Mouse (Mus musculus): ENCODE measurements at regions not wholly inside any gene's neighbourhood (a gene's known extent, or its start where the extent isn't known, plus 50 kb on each side); places are given as distances from the start of the nearest gene placed in this dataset.
"Not testable (repeated sequence)": the region's sequence is repeated elsewhere in the genome, so short reads cannot be mapped to it uniquely, and the experiment has no call there.

DNA sequence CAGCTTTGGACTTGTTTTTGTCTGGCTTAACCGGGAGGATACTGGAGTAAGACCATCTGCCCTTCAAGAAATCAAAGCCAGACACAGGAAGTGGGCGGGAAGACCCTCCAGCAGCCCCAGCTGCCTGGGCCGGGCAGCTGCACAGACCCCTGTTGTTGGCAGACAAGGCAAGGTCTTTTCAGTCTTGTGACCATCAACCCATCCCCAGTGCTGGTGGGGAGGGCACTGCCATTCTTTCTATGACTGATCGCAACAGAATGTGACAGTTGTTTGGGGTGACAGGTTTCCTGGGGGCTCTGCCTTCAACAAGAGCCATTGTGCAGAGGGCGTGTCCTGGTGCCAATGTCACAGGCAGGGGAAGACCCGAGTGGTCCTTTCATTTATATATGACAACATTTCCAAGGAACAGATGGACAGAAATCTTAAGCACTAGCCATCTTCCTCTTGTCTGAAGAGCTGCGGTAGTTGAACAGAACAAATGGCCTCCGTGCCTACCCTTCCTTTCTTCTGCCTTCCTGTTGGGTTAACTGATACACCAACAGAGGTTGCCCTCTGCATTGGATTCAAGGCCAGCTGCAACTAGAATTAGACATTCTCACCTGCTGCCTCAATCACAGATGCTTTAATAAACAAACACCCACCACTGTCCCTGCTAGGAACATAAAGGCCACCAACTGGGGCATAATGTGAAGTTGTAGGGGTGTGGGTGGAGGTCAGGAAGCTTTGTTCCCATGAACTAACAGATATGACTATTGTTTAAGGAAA, 217.0 kb upstream of the Btg1 start:
- no peak overlapping the region for H3K4me3 ChIP-seq
- no peaks in the 10 kb centered on the region for H3K9me3 ChIP-seq (replicated peaks)
- H3K27me3 ChIP-seq (replicated peaks), result no peaks in the 10 kb centered on the region
- H3K4me2 ChIP-seq, result no peak overlapping the region
- no peak overlapping the region for H3K27ac ChIP-seq (ENCODE audit: poor library complexity, severe bottlenecking)
- H3K4me1 ChIP-seq (replicated peaks), result 0 out of 2 replicates have a peak, but pooled peaks cover 4% of the 10 kb centered on the region
- 67% methylated on average over 8 of the region's 8 CpGs for WGBS
- no peak overlapping the region for H3K9ac ChIP-seq
- ATAC-seq (ENCODE audit: insufficient number of reproducible peaks, low FRiP score), result no peak
- no peaks in the 10 kb centered on the region for H3K36me3 ChIP-seq

DNA sequence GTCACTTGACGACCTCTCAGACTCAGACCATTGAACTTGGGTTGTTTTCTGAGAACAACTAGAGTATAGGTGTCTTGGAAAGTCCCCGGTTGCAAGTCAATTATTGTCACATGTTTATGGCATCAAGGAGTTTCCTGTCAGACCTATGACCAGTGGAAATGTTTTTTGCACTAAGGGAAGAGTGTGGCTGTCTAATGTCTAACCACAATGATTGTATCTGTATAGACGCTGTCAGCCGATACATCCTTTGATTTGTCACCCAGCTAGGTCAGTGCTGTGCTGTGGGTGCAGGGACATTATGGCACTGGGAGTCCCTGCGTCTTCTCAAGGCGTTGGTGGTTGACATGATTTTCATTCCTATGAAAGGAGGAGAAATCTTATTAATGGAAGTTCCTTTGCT, 216.0 kb upstream of the Btg1 start:
- Histone ChIP-seq H3K4me2 (no peak overlapping the region), H3K9me3 (replicated peaks) (no peaks in the 10 kb centered on the region), H3K27ac (ENCODE audit: poor library complexity, severe bottlenecking) (no peak overlapping the region), H3K4me1 (replicated peaks) (0 out of 2 replicates have a peak, but pooled peaks cover 4% of the 10 kb centered on the region), H3K4me3 (no peak overlapping the region), H3K27me3 (replicated peaks) (no peaks in the 10 kb centered on the region), H3K36me3 (no peaks in the 10 kb centered on the region), H3K9ac (no peak overlapping the region)
- ATAC-seq (ENCODE audit: insufficient number of reproducible peaks, low FRiP score), result no peak
- 80% methylated on average over 6 of the region's 6 CpGs for WGBS

DNA sequence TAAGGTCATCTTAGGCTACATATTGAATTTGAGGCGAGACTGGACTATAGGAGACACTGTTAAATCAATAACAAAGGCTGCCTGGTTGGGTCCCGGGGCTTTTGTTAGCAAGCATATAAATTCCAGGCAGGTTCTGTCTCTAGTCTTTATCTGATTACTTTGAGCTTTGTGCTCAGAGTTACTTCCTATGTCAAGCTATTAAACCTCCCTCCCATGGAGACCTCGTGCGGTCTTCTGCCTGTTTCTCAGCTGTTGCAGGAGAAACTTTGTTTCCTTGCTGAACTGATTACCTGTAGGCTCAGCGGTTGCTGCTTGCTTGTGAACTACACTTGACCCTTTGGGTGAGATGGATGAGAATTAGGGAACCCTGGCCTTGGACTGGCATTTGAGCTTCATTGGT, 210.5 kb upstream of the Btg1 start:
- Histone ChIP-seq H3K9me3 (replicated peaks) (no peaks in the 10 kb centered on the region), H3K4me3 (no peak overlapping the region), H3K4me1 (replicated peaks) (no peaks in the 10 kb centered on the region), H3K36me3 (no peaks in the 10 kb centered on the region), H3K4me2 (no peak overlapping the region), H3K27ac (ENCODE audit: poor library complexity, severe bottlenecking) (no peak overlapping the region), H3K9ac (no peak overlapping the region), H3K27me3 (replicated peaks) (no peaks in the 10 kb centered on the region)
- 64% methylated on average over 5 of the region's 5 CpGs for WGBS
- no peak for ATAC-seq (ENCODE audit: insufficient number of reproducible peaks, low FRiP score)

GRCm38 (mm10) chr10:96407846-96408245, 209.0 kb upstream of the Btg1 start:
- no peak overlapping the region for H3K4me3 ChIP-seq
- H3K27me3 ChIP-seq (replicated peaks), result no peaks in the 10 kb centered on the region
- no peaks in the 10 kb centered on the region for H3K36me3 ChIP-seq
- no peak overlapping the region for H3K9ac ChIP-seq
- no peak overlapping the region for H3K27ac ChIP-seq (ENCODE audit: poor library complexity, severe bottlenecking)
- no peak for ATAC-seq (ENCODE audit: insufficient number of reproducible peaks, low FRiP score)
- H3K9me3 ChIP-seq (replicated peaks), result no peaks in the 10 kb centered on the region
- H3K4me1 ChIP-seq (replicated peaks), result no peaks in the 10 kb centered on the region
- 55% methylated on average over 3 of the region's 3 CpGs for WGBS
- no peak overlapping the region for H3K4me2 ChIP-seq

GRCm38 (mm10) chr10:96408250-96408649, 208.6 kb upstream of the Btg1 start:
- 39% methylated on average over 2 of the region's 2 CpGs for WGBS
- Histone ChIP-seq H3K36me3 (no peaks in the 10 kb centered on the region), H3K27ac (ENCODE audit: poor library complexity, severe bottlenecking) (no peak overlapping the region), H3K4me2 (no peak overlapping the region), H3K9me3 (replicated peaks) (no peaks in the 10 kb centered on the region), H3K9ac (no peak overlapping the region), H3K27me3 (replicated peaks) (no peaks in the 10 kb centered on the region), H3K4me1 (replicated peaks) (no peaks in the 10 kb centered on the region), H3K4me3 (no peak overlapping the region)
- ATAC-seq (ENCODE audit: insufficient number of reproducible peaks, low FRiP score), result no peak

GRCm38 (mm10) chr10:96410028-96410427, 206.8 kb upstream of the Btg1 start:
- H3K4me1 ChIP-seq (replicated peaks), result no peaks in the 10 kb centered on the region
- no peaks in the 10 kb centered on the region for H3K27me3 ChIP-seq (replicated peaks)
- WGBS, result 83% methylated on average over 6 of the region's 6 CpGs
- no peak overlapping the region for H3K4me2 ChIP-seq
- no peak for ATAC-seq (ENCODE audit: insufficient number of reproducible peaks, low FRiP score)
- no peak overlapping the region for H3K4me3 ChIP-seq
- H3K27ac ChIP-seq (ENCODE audit: poor library complexity, severe bottlenecking), result no peak overlapping the region
- no peak overlapping the region for H3K9ac ChIP-seq
- no peaks in the 10 kb centered on the region for H3K9me3 ChIP-seq (replicated peaks)
- no peaks in the 10 kb centered on the region for H3K36me3 ChIP-seq

DNA sequence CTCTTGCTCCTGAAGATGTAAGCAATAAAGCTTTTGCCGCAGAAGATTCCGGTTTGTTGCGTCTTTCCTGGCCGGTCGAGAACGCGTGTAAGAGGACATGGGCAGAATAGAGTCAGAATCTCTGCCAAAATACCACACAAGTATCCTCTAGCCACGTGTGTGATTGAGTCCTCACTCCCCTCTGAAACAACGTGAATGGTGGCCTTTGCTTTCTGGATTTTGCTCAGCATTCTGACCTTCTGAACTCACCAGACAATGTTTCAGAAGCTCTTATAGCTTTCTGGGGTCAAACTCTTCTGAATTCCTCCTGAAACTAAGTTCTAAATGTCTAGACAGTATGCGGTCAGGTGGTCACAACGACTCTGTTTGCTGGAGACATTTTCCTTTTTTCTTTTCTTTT, 202.0 kb upstream of the Btg1 start:
- Histone ChIP-seq H3K4me2 (no peak overlapping the region), H3K36me3 (no peaks in the 10 kb centered on the region), H3K9me3 (replicated peaks) (no peaks in the 10 kb centered on the region), H3K9ac (no peak overlapping the region), H3K27ac (ENCODE audit: poor library complexity, severe bottlenecking) (no peak overlapping the region), H3K4me3 (no peak overlapping the region), H3K4me1 (replicated peaks) (no peaks in the 10 kb centered on the region), H3K27me3 (replicated peaks) (no peaks in the 10 kb centered on the region)
- no peak for ATAC-seq (ENCODE audit: insufficient number of reproducible peaks, low FRiP score)
- 88% methylated on average over 11 of the region's 11 CpGs for WGBS

DNA sequence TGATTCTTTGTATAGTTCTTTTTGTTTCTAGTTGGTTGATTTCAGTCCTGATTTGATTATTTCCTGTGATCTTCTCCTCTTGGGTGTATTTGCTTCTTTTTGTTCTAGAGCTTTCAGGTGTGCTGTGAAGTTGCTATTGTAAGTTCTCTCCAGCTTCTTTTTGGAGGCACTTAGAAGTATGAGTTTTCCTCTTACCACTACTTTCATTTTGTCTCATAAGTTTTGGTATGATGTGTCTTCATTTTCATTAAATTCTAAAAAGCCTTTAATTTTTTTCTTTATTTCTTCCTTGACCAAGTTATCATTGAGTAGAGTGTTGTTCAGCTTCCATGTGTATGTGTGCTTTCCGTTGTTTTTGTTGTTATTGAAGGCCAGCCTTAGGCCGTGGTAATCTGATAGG, 195.3 kb upstream of the Btg1 start:
- H3K4me1 ChIP-seq (replicated peaks); H3K4me2 ChIP-seq; H3K4me3 ChIP-seq; H3K36me3 ChIP-seq; ATAC-seq (ENCODE audit: insufficient number of reproducible peaks, low FRiP score); H3K27me3 ChIP-seq (replicated peaks); H3K9me3 ChIP-seq (replicated peaks); H3K9ac ChIP-seq; H3K27ac ChIP-seq (ENCODE audit: poor library complexity, severe bottlenecking): not testable (repeated sequence)
- WGBS, result 80% methylated on average over 2 of the region's 2 CpGs

GRCm38 (mm10) chr10:96427407-96427806, 189.4 kb upstream of the Btg1 start:
- no peaks in the 10 kb centered on the region for H3K9me3 ChIP-seq (replicated peaks)
- H3K27me3 ChIP-seq (replicated peaks), result no peaks in the 10 kb centered on the region
- H3K36me3 ChIP-seq, result no peaks in the 10 kb centered on the region
- no peak overlapping the region for H3K9ac ChIP-seq
- H3K4me3 ChIP-seq, result no peak overlapping the region
- no peaks in the 10 kb centered on the region for H3K4me1 ChIP-seq (replicated peaks)
- no peak for ATAC-seq (ENCODE audit: insufficient number of reproducible peaks, low FRiP score)
- no peak overlapping the region for H3K4me2 ChIP-seq
- H3K27ac ChIP-seq (ENCODE audit: poor library complexity, severe bottlenecking), result no peak overlapping the region
- 84% methylated on average over 5 of the region's 5 CpGs for WGBS

GRCm38 (mm10) chr10:96430142-96430541, 186.7 kb upstream of the Btg1 start:
- ATAC-seq (ENCODE audit: insufficient number of reproducible peaks, low FRiP score), result no peak
- no peaks in the 10 kb centered on the region for H3K9me3 ChIP-seq (replicated peaks)
- H3K9ac ChIP-seq, result no peak overlapping the region
- WGBS, result 57% methylated on average over 3 of the region's 3 CpGs
- H3K4me1 ChIP-seq (replicated peaks), result no peaks in the 10 kb centered on the region
- H3K4me3 ChIP-seq, result no peak overlapping the region
- H3K27ac ChIP-seq (ENCODE audit: poor library complexity, severe bottlenecking), result no peak overlapping the region
- no peak overlapping the region for H3K4me2 ChIP-seq
- H3K36me3 ChIP-seq, result no peaks in the 10 kb centered on the region
- no peaks in the 10 kb centered on the region for H3K27me3 ChIP-seq (replicated peaks)

- H3K36me3 ChIP-seq, result no peaks in the 10 kb centered on the region
- no peaks in the 10 kb centered on the region for H3K27me3 ChIP-seq (replicated peaks)
- H3K4me2 ChIP-seq, result no peak overlapping the region
- H3K9ac ChIP-seq, result no peak overlapping the region
- no peak overlapping the region for H3K27ac ChIP-seq (ENCODE audit: poor library complexity, severe bottlenecking)
- H3K9me3 ChIP-seq (replicated peaks), result no peaks in the 10 kb centered on the region
- no peak for ATAC-seq (ENCODE audit: insufficient number of reproducible peaks, low FRiP score)
- WGBS, result 53% methylated on average over 6 of the region's 6 CpGs
- H3K4me3 ChIP-seq, result no peak overlapping the region
- H3K4me1 ChIP-seq (replicated peaks), result 0 out of 2 replicates have a peak, but pooled peaks cover 5% of the 10 kb centered on the region
Measured at GRCm38 (mm10) chr10:96435109-96435508, 181.7 kb upstream of the Btg1 start.
